Mouse (Mus musculus): ENCODE measurements around the gene Ncstn. TPM values are rescaled to one million over a fixed set of nuclear protein-coding genes. Genes with fewer than 3 reads are reported as not detected.

Ncstn gene
- 91.3 and 107 TPM in 2 replicates for polyA plus RNA-seq (2014; fragmentation: Nextera tagmentation; extraction: Ambion mirVana)

DNA sequence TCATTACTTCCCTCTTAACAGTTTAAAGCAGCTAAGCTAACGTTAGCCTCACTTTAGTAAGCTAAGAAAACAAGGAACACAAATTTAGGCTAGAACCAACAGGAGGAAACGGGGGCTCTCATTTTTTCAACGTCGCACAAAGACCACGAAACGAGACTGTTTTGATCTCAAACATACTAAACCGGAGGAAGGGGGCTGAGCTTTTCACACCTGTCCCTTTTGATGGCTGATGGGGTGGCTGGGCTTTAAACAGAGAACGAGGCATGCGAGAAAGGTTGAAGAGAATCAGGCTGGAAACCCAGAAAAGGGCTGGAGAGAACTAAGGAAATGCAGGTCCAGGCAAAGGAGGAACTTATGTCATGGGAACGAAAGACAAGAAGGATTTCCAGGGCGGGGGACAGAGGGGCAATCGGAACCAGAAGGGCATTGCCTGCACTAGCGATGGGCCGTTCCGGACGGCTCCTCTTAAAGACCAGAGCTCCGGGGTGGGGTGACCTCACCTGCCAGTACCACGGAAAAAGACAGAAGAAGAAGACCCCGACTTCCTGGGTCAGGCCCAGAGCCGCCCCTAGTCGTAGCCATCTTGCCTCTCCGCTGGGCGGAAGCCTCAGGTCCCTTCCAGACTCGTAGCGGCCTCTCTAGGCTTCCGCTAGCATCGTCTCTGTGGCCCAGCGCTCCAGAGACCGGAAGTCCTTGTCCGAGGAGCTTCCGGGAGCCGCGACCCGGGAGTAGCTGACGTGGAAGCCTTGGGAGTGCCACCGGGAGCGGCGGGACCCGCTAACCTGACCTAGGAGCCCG lies at the start of gene Ncstn, which contains the start of gene Copa:
Gene Ncstn (minus strand): TSS at position 695 of the 798 bp plus-strand sequence.
Gene Copa (plus strand): TSS at position 429 of the 798 bp plus-strand sequence.
- H3K4me3 ChIP-seq (ENCODE audit: low read depth, low read length): peak within 1 kb of the TSS; percentile 55
- peak within 1 kb of the TSS; percentile 85 for H3K9ac ChIP-seq (ENCODE audit: low read depth, low read length)
- H3K27ac ChIP-seq (replicated peaks; ENCODE audit: low read depth, low read length): peak within 1 kb of the TSS; percentile 84
- ATAC-seq (ENCODE audit: low read depth) (peak; percentile 99), DNase-seq (ENCODE audit: low spot score) (peak; percentile 98)
- no peaks in the 10 kb centered on the region for H3K27me3 ChIP-seq (replicated peaks; ENCODE audit: control insufficient read depth, insufficient read depth, low read length)
- peaks cover 29% of the 10 kb centered on the region for H3K36me3 ChIP-seq (ENCODE audit: control insufficient read depth, insufficient read depth, low read length)
- WGBS: under 1% methylated on average over 32 of the region's 40 CpGs
- H3K4me2 ChIP-seq (ENCODE audit: low read depth, low read length): peak within 1 kb of the TSS; percentile 67
- no peaks in the 10 kb centered on the region for H3K9me3 ChIP-seq (ENCODE audit: control insufficient read depth, low read length)
- peaks cover 13% of the 10 kb centered on the region for H3K4me1 ChIP-seq (ENCODE audit: control insufficient read depth, insufficient read depth, low read length)

DNA sequence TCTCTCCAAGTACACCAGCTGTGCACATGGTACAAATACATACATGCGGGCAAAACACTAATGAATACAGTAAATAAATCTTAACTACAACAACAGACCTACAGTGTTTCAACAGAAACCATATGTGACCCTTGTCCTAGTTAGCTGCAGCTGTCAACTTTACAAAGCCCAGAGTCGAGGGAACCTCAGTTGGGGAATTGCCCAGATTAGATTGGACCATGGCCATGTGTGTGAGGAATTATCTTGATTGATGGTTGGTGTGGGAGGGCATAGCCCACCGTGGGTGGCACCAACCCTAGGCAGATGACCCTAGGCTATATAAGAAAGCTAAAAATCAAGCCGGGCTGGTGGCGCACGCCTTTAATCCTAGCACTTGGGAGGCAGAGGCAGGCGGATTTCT lies 49.7 kb upstream of the Ncstn start:
- no peak overlapping the region for H3K27ac ChIP-seq (replicated peaks; ENCODE audit: low read depth, low read length)
- H3K36me3 ChIP-seq (ENCODE audit: control insufficient read depth, insufficient read depth, low read length): peaks cover 81% of the 10 kb centered on the region
- WGBS: 66% methylated on average over 7 of the region's 7 CpGs
- H3K9ac ChIP-seq (ENCODE audit: low read depth, low read length): no peak overlapping the region
- H3K4me2 ChIP-seq (ENCODE audit: low read depth, low read length): no peak overlapping the region
- peaks cover 5% of the 10 kb centered on the region for H3K4me1 ChIP-seq (ENCODE audit: control insufficient read depth, insufficient read depth, low read length)
- peak; percentile 40 for DNase-seq (ENCODE audit: low spot score)
- no peaks in the 10 kb centered on the region for H3K9me3 ChIP-seq (ENCODE audit: control insufficient read depth, low read length)
- ATAC-seq (ENCODE audit: low read depth): peak; percentile 21; the same call in 1 of the 2 replicates
- H3K27me3 ChIP-seq (replicated peaks; ENCODE audit: control insufficient read depth, insufficient read depth, low read length): no peaks in the 10 kb centered on the region
- no peak overlapping the region for H3K4me3 ChIP-seq (ENCODE audit: low read depth, low read length)

DNA sequence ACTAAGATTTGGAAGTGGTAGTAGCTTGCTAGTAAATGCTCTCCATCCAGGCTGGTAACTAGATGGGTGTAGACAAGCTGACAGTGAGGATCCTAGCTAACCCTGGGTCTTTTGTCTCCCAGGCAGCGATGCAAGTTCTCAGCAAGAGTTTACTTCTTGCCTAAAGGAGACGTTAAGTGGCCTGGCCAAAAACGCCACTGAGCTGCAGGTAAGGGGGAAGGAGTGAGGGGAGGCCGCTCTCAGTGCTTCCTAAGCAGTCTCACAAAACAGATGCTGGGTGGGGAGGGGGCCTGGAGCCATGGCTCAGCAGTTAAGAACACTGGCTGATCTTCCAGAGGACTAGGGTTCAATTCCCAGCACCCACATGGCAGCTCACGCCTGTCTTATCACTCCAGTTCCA lies 47.2 kb upstream of the Ncstn start:
- Histone ChIP-seq H3K4me2 (ENCODE audit: low read depth, low read length) (no peak overlapping the region), H3K27ac (replicated peaks; ENCODE audit: low read depth, low read length) (no peak overlapping the region), H3K27me3 (replicated peaks; ENCODE audit: control insufficient read depth, insufficient read depth, low read length) (no peaks in the 10 kb centered on the region), H3K9ac (ENCODE audit: low read depth, low read length) (no peak overlapping the region), H3K4me1 (ENCODE audit: control insufficient read depth, insufficient read depth, low read length) (peaks cover 5% of the 10 kb centered on the region), H3K4me3 (ENCODE audit: low read depth, low read length) (no peak overlapping the region), H3K9me3 (ENCODE audit: control insufficient read depth, low read length) (no peaks in the 10 kb centered on the region), H3K36me3 (ENCODE audit: control insufficient read depth, insufficient read depth, low read length) (peaks cover 63% of the 10 kb centered on the region)
- ATAC-seq (ENCODE audit: low read depth) (no peak), DNase-seq (ENCODE audit: low spot score) (no peak)
- WGBS: 92% methylated on average over 5 of the region's 5 CpGs

DNA sequence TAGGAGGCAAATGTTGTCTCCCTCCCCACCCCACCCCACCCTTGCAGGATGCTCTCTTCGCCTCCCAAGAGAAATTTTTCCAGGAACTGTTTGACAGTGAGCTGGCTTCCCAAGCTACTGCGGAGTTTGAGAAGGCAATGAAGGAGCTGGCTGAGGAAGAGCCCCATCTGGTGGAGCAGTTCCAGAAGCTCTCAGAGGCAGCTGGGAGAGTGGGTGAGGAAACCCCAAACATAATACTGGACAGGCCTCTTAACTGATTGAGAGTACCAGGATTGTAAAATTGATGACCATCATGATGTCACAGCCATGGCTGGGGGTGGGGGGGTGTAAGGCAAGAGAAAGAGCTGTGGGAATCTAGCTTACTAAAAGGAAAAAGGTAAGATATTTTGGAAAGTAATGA lies 46.5 kb upstream of the Ncstn start:
- H3K9ac ChIP-seq (ENCODE audit: low read depth, low read length): no peak overlapping the region
- DNase-seq (ENCODE audit: low spot score): peak; percentile 10

DNA sequence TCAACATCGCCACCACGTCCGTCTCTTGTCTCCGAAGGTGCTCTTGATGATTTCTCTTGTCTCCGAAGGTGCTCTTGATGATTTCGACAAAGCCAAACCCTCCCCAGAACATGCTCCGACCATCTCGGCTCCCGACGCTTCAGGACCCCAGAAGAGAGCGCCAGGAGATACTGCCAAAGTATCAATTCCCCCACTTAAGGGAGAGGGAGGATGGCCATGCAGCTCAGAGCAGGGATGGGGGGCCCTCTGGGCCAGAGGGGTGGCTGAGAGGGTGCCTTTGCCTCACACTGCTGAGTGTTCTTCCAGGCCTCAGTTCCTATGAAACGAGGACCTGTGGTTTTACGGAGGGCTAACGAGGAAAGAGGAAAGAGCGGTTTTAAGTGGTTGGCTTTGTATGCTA lies 46.0 kb upstream of the Ncstn start:
- Histone ChIP-seq H3K36me3 (ENCODE audit: control insufficient read depth, insufficient read depth, low read length) (peaks cover 54% of the 10 kb centered on the region), H3K27ac (replicated peaks; ENCODE audit: low read depth, low read length) (no peak overlapping the region), H3K4me1 (ENCODE audit: control insufficient read depth, insufficient read depth, low read length) (peaks cover 5% of the 10 kb centered on the region), H3K4me2 (ENCODE audit: low read depth, low read length) (no peak overlapping the region), H3K9me3 (ENCODE audit: control insufficient read depth, low read length) (no peaks in the 10 kb centered on the region), H3K27me3 (replicated peaks; ENCODE audit: control insufficient read depth, insufficient read depth, low read length) (no peaks in the 10 kb centered on the region), H3K4me3 (ENCODE audit: low read depth, low read length) (no peak overlapping the region), H3K9ac (ENCODE audit: low read depth, low read length) (no peak overlapping the region)
- DNase-seq (ENCODE audit: low spot score) (no peak), ATAC-seq (ENCODE audit: low read depth) (no peak)
- 92% methylated on average over 15 of the region's 15 CpGs for WGBS

More for the DNA sequence above, 46.5 kb upstream of the Ncstn start:
- Histone ChIP-seq H3K27ac (replicated peaks; ENCODE audit: low read depth, low read length) (no peak overlapping the region), H3K4me1 (ENCODE audit: control insufficient read depth, insufficient read depth, low read length) (peaks cover 5% of the 10 kb centered on the region), H3K36me3 (ENCODE audit: control insufficient read depth, insufficient read depth, low read length) (peaks cover 56% of the 10 kb centered on the region), H3K9me3 (ENCODE audit: control insufficient read depth, low read length) (no peaks in the 10 kb centered on the region), H3K4me2 (ENCODE audit: low read depth, low read length) (no peak overlapping the region), H3K27me3 (replicated peaks; ENCODE audit: control insufficient read depth, insufficient read depth, low read length) (no peaks in the 10 kb centered on the region), H3K4me3 (ENCODE audit: low read depth, low read length) (no peak overlapping the region)
- WGBS: 70% methylated on average over 2 of the region's 2 CpGs
- no peak for ATAC-seq (ENCODE audit: low read depth)

DNA sequence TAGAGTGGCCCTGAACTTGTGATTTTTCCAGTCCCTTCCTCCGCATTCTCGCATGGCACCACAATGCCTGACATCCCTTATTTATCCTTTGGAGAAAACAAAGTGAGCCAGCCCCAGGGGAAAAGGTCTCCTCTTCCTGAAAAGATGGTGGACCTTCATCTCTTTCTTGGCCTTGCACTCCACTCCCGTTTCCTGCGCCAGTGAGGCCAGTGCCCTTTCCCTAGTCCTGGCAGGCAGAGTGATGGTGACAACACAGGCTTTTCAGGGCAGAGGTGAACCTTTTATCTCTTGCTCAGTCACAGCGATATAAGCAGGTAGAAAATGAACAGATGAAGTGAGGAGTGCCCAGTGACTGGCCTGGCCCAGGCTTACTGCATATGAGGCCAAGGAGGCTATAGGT lies 44.9 kb upstream of the Ncstn start:
- Histone ChIP-seq H3K9me3 (ENCODE audit: control insufficient read depth, low read length) (no peaks in the 10 kb centered on the region), H3K4me2 (ENCODE audit: low read depth, low read length) (peak overlapping the region; percentile 79), H3K27me3 (replicated peaks; ENCODE audit: control insufficient read depth, insufficient read depth, low read length) (no peaks in the 10 kb centered on the region), H3K27ac (replicated peaks; ENCODE audit: low read depth, low read length) (no peak overlapping the region), H3K4me3 (ENCODE audit: low read depth, low read length) (peak overlapping the region; percentile 82), H3K4me1 (ENCODE audit: control insufficient read depth, insufficient read depth, low read length) (peaks cover 5% of the 10 kb centered on the region), H3K36me3 (ENCODE audit: control insufficient read depth, insufficient read depth, low read length) (peaks cover 54% of the 10 kb centered on the region), H3K9ac (ENCODE audit: low read depth, low read length) (peak overlapping the region; percentile 88)
- 47% methylated on average over 5 of the region's 5 CpGs for WGBS
- ATAC-seq (ENCODE audit: low read depth) (no peak), DNase-seq (ENCODE audit: low spot score) (no peak)

DNA sequence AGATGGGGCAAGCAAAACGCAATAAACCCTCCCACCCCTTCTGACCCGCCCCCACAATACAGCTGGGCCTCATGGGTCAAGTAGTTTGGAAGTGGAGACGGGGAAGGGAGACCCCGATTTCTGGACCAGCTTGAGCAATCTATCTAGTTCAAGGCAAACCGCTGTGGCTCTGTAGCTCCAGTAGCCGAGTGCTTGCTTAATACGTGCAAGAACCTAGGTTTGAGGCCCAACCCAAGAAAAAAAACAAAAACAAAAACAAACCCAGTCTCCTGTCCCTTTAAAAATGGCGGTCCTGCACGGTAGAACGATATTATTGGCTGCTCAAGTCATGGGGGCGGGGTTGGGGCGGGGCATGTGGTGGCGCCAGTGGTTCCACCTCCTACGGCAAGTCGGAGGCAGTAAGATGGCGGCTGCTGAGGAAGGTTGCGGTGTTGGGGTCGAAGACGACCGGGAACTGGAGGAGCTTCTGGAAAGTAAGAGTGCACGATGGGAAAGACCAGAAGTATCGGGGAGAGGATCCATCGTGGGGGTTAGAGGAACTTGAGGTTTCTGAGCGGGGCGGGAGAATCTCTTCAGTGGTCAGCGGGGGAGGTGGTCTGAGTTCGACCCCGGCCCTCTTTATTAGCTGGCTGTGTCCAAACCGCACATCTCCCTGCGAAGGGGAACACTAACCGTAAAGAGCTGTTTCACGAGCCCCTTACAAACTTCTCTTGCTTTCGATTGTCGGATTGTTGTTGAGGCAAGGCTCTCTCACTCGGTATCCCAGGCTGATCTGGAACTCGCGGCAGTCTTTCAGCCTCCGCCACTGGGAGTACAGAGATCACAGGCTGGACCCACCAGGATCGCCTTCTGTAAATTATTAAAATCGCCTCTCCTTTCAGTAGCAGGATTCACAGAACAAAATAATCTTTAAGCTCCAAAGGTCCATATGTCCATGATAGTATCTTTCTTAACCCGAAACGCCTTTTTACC lies 44.1 kb upstream of the Ncstn start, which contains the start of gene Pex19:
Gene Pex19 (plus strand): TSS at position 380 of the 972 bp plus-strand sequence.
- DNase-seq (ENCODE audit: low spot score): peak; percentile 96
- peak within 1 kb of the TSS; percentile 82 for H3K4me3 ChIP-seq (ENCODE audit: low read depth, low read length)
- H3K4me1 ChIP-seq (ENCODE audit: control insufficient read depth, insufficient read depth, low read length): peaks cover 5% of the 10 kb centered on the region
- H3K27ac ChIP-seq (replicated peaks; ENCODE audit: low read depth, low read length): peak within 1 kb of the TSS; percentile 68; the same call in 1 of the 2 replicates
- H3K4me2 ChIP-seq (ENCODE audit: low read depth, low read length): peak within 1 kb of the TSS; percentile 79
- under 1% methylated on average over 42 of the region's 42 CpGs for WGBS
- H3K9me3 ChIP-seq (ENCODE audit: control insufficient read depth, low read length): no peaks in the 10 kb centered on the region
- H3K36me3 ChIP-seq (ENCODE audit: control insufficient read depth, insufficient read depth, low read length): peaks cover 54% of the 10 kb centered on the region
- no peaks in the 10 kb centered on the region for H3K27me3 ChIP-seq (replicated peaks; ENCODE audit: control insufficient read depth, insufficient read depth, low read length)
- ATAC-seq (ENCODE audit: low read depth): peak; percentile 96
- H3K9ac ChIP-seq (ENCODE audit: low read depth, low read length): peak within 1 kb of the TSS; percentile 88

DNA sequence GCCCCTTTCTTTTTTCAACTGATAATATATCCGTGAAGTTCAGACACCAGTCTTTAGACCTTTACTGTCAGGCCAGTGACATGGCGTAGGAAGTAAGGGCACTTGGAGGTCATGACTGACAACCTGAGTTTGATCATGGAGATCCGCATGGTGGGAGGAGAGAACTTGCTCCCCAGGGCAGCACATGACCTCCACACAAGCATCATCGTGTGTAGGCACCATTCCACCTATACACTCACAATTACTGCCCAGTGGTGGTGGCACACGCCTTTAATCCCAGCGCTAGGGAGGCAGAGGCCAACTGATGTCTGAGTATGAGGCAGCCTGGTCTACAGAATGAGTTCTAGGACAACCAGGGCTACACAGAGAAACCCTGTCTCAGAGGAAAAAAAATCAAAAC lies 42.0 kb upstream of the Ncstn start:
- Histone ChIP-seq H3K4me3 (ENCODE audit: low read depth, low read length) (no peak overlapping the region), H3K27ac (replicated peaks; ENCODE audit: low read depth, low read length) (no peak overlapping the region), H3K4me1 (ENCODE audit: control insufficient read depth, insufficient read depth, low read length) (peaks cover 5% of the 10 kb centered on the region), H3K9me3 (ENCODE audit: control insufficient read depth, low read length) (no peaks in the 10 kb centered on the region), H3K9ac (ENCODE audit: low read depth, low read length) (no peak overlapping the region), H3K36me3 (ENCODE audit: control insufficient read depth, insufficient read depth, low read length) (peaks cover 54% of the 10 kb centered on the region), H3K27me3 (replicated peaks; ENCODE audit: control insufficient read depth, insufficient read depth, low read length) (no peaks in the 10 kb centered on the region), H3K4me2 (ENCODE audit: low read depth, low read length) (no peak overlapping the region)
- ATAC-seq (ENCODE audit: low read depth) (no peak), DNase-seq (ENCODE audit: low spot score) (no peak)
- 77% methylated on average over 6 of the region's 6 CpGs for WGBS
